Mouse (Mus musculus) embryonic fibroblast, embryonic 13.5 days (primary cell): ENCODE measurements around the gene Scamp4.
A peak's percentile ranks its signal among the peaks of the same experiment; 100 is the strongest.

Source experiments
- CTCF ChIP-seq: IDR thresholded peaks from 2 replicates; pipeline ENCODE4 v1.5.1; 2011; ENCODE audit warnings: mild to moderate bottlenecking, control low read depth, low read length, moderate library complexity, borderline replicate concordance; ENCODE audit not compliant: insufficient read depth
- POLR2A ChIP-seq: IDR thresholded peaks from 2 replicates; pipeline ENCODE4 v1.6.1; 2011; ENCODE audit warnings: low read depth, mild to moderate bottlenecking, control low read depth, low read length, moderate library complexity

DNA sequence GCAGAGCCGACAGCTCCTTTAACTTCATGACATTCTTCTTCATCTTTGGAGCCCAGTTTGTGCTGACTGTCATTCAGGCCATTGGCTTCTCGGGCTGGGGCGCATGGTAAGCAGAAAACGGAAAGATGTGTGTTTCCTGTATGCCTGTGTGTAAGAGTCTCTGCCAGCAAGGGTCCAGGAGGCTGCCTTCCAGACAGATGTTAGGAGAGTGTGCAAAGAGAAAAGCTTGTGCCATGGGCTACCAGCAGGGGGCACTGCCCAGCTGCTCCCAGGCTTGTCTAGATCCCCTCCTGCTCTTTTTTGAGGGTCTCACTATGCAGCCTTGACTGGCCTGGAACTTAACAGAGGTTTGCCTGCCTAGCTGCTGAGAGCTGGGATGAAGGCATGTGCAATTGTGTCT lies 8.4 kb downstream of the Scamp4 start:
- TF ChIP-seq CTCF, result 0 out of 2 replicates have a peak, but pooled peaks have one; percentile 27
- TF ChIP-seq POLR2A, result no peak
